In genomic region chr10:74680016-74680491, GRCm38 (mm10) we compare ENCODE assay signal across 8 mouse cellular contexts.
DNase-seq lines count a peak whose midpoint lies in the region; ATAC-seq and TF ChIP-seq lines count a peak whose summit lies in the region.
"Had no signal": no experiment of that assay in that cellular context is flagged by ENCODE, and none has a peak within 500 bp of the region (broad histone marks: within the 10 kb centered on the region; RNA-seq: fewer than 3 reads in every experiment).

No protein-coding gene starts in this region.

- no peak overlapping the region for H3K4me3 ChIP-seq in layer of hippocampus, adult 2 months

- H3K27ac ChIP-seq in layer of hippocampus, adult 2 months: 0 out of 2 replicates have a peak overlapping the region, but pooled peaks have one; percentile 36

- ATAC-seq in inflammation-experienced regulatory T-cells, adult 6 months: no peak

- DNase-seq in right cerebral cortex, adult 2 months (ENCODE audit: low spot score in 2 of 2): peak; percentile 3 to 30
- DNase-seq in right cerebral cortex, postnatal 25 days: no peak
- DNase-seq in fibroblast of lung, adult 2 months (ENCODE audit: low read depth): peak; percentile 22
- peak; percentile 32 to 39 for DNase-seq in layer of hippocampus, adult 2 months (ENCODE audit: low spot score in 2 of 2)
- no peak for DNase-seq in cerebellum, adult 11-12 months
- DNase-seq in heart, postnatal 36 days: no peak
- DNase-seq: thymus, adult 2 months had no signal

- TF ChIP-seq CTCF in layer of hippocampus, adult 2 months (conservative IDR thresholded peaks at IDR 0.05): no peak

- intact Hi-C loops in heart, postnatal 36 days (cut with DNase I): no loop called here

Comparison
In these comparisons a context has a peak if more than half of its experiments do, and no peak if none do; other contexts are left out.
1. DNase-seq: peak in right cerebral cortex, adult 2 months (2 of 2), fibroblast of lung, adult 2 months (single experiment) and layer of hippocampus, adult 2 months (2 of 2); none in right cerebral cortex, postnatal 25 days (single experiment), cerebellum, adult 11-12 months (single experiment) and heart, postnatal 36 days (0 of 2).